Mouse (Mus musculus): ENCODE results near the gene Mettl7a1. TPM values are rescaled to one million over a fixed set of nuclear protein-coding genes. Genes with fewer than 3 reads are reported as not detected.

Mettl7a1 gene
- polyA plus RNA-seq, 1 experiment from 2014 or later, result 6.0 TPM

Other genes with a start within 250 kb of the Mettl7a1 start
- 35.6 and 44.1 TPM in 2 replicates for gene Atf1, start 76.3 kb upstream of the Mettl7a1 start, polyA plus RNA-seq (2015; fragmentation: Nextera tagmentation; extraction: Ambion mirVana)
- gene Tmprss12, start 23.3 kb upstream of the Mettl7a1 start, polyA plus RNA-seq (2015; fragmentation: Nextera tagmentation; extraction: Ambion mirVana), result not detected in 2 replicates
- gene Mettl7a3, start 30.8 kb downstream of the Mettl7a1 start, polyA plus RNA-seq (2015; fragmentation: Nextera tagmentation; extraction: Ambion mirVana), result not detected in 2 replicates
- 0.12 TPM in 1 of 2 replicates, not detected in the other for gene Methig1, start 49.0 kb downstream of the Mettl7a1 start, polyA plus RNA-seq (2015; fragmentation: Nextera tagmentation; extraction: Ambion mirVana)
- gene Mettl7a2, start 49.1 kb downstream of the Mettl7a1 start, polyA plus RNA-seq (2015; fragmentation: Nextera tagmentation; extraction: Ambion mirVana), result not detected in 2 replicates
- gene Higd1c, start 60.4 kb downstream of the Mettl7a1 start, polyA plus RNA-seq (2015; fragmentation: Nextera tagmentation; extraction: Ambion mirVana), result not detected in 2 replicates
- not detected in 2 replicates for gene Gm5475, start 118.0 kb downstream of the Mettl7a1 start, polyA plus RNA-seq (2015; fragmentation: Nextera tagmentation; extraction: Ambion mirVana)
- 15.3 and 18.6 TPM in 2 replicates for gene Slc11a2, start 120.9 kb downstream of the Mettl7a1 start, polyA plus RNA-seq (2015; fragmentation: Nextera tagmentation; extraction: Ambion mirVana)
- 15.3 and 15.5 TPM in 2 replicates for gene Letmd1, start 164.9 kb downstream of the Mettl7a1 start, polyA plus RNA-seq (2015; fragmentation: Nextera tagmentation; extraction: Ambion mirVana)
- gene Csrnp2, start 191.3 kb downstream of the Mettl7a1 start, polyA plus RNA-seq (2015; fragmentation: Nextera tagmentation; extraction: Ambion mirVana), result 7.2 and 8.3 TPM in 2 replicates
- 16.0 and 19.2 TPM in 2 replicates for gene Tfcp2, start 247.9 kb downstream of the Mettl7a1 start, polyA plus RNA-seq (2015; fragmentation: Nextera tagmentation; extraction: Ambion mirVana)

All from heart, embryonic 16.5 days (tissue).